Mouse (Mus musculus): ENCODE data around the gene Tmem247. TPM values are rescaled to one million over a fixed set of nuclear protein-coding genes. Genes with fewer than 3 reads are reported as not detected.
A peak's percentile ranks its signal among the peaks of the same experiment; 100 is the strongest.

The Tmem247 gene
- total RNA-seq (2015) (not detected in 2 replicates), total RNA-seq (2017) (not detected in 2 replicates)

DNA sequence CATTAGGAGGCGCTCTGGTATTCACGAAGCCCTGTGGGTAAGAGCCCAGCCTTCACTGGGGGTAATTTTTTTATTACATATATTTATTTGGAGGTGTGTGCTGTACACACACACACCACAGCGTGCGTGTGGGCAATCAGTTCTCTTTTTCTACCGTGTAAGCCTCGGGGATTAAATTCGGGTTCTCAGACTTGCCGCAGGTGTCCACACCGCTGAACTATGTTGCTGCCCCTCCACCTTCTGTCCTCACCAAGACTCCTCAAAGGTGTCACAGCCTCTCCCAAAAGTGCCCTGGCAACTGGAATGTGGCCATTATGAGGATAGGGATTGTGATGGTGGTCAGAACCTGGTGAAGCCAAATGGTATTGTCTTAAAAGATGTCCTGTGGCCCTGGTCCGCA is at the start of gene Tmem247:
Gene Tmem247 (plus strand): TSS at position 301 of the 400 bp plus-strand sequence.
- ATAC-seq (ENCODE audit: poor library complexity, severe bottlenecking), result no peak

DNA sequence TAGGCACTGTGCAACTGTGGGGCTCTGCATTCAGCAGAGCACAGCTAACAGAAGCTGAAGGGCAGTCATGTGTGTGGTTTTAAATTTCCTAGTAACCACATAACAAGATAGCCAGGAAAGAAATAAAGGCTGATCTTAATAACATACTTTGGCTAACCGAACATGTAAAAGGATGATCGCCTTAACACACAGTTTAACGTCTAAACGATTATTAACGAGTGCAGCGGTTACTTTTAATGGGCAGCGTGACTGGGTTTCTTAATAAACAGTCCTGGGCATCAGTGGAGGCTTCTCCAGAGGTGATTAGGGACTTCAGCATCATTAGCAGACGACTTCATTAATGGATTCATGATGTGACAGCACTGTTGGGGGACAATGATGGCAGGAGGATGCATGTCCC is 46.6 kb upstream of the Tmem247 start:
- no peak for ATAC-seq (ENCODE audit: poor library complexity, severe bottlenecking)

DNA sequence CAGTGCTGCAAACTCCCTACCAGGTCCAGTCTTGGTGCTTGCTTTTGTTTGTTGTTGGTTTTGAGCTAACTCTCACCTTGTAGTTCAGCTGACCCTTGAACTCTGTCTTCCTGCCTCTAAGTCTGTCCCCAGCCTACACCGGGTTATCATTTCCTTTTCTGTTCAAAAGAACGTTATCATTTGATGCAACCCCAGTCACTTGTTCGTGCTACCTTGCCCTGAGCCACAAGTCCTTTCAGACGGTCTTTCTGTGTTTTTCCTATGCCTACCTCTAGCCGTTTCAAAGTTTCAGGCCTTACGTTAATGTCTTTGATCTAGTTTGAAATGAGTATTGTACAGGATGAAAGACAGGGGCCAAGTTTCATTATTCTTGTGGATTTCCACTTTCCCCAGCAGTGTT is 44.5 kb upstream of the Tmem247 start:
- no peak for ATAC-seq (ENCODE audit: poor library complexity, severe bottlenecking)

DNA sequence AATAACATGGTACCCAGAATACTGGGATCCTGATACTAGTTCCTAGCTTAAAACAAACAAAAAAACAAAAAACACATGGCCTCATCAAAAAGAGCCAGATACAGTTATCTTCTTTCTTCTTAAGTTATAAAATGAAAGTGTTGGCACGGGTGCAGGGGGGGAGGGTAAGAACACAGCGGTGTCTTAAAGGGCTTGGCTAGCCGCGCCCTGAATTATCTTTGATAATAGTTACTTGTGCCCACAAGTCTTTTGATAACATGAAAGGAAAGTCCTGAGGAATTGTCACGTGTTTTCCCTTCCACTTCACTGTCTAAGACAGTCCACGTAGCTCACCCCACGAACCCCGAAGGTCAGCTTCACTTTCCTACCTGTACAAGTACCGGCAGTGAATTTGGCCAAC is 40.2 kb upstream of the Tmem247 start:
- ATAC-seq (ENCODE audit: poor library complexity, severe bottlenecking), result no peak

DNA sequence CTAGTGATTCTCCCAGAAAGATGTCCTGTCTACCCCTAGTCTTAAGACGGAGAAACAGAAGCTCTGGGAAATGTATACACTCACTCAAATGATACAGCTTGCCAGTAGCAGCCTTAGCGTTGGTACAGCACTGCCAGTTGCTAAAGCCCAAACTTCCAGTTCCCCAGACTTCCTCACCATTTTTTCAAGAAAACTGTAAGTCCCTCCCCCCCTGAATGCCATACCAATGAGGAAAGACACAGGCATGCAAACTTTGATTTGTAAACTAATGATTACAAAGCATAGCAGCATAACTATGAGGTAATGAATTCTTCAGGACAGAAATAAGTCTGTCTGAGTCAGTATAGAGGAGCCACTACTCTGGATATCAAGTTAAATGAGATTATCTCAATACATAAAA is 39.4 kb upstream of the Tmem247 start:
- ATAC-seq (ENCODE audit: poor library complexity, severe bottlenecking), result no peak

DNA sequence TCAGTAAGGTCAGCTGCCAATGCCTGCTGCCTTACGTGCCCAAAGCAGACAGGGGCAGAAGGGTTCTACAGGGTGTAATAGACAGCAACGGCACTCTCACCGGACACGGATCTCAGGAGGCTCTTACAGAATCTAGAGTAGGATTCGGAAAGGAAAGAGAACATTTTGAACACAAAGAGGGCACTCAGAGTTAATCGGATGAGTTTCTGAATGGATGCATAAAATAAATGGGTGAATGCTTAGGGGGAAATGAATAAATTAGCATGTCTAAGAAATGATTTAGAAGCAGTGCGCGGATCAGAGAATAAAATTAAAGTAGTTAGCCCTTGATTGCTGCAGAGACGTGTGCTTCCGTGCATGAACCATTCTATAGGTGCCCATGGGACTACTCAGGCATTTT is 37.1 kb upstream of the Tmem247 start:
- no peak for ATAC-seq (ENCODE audit: poor library complexity, severe bottlenecking)

DNA sequence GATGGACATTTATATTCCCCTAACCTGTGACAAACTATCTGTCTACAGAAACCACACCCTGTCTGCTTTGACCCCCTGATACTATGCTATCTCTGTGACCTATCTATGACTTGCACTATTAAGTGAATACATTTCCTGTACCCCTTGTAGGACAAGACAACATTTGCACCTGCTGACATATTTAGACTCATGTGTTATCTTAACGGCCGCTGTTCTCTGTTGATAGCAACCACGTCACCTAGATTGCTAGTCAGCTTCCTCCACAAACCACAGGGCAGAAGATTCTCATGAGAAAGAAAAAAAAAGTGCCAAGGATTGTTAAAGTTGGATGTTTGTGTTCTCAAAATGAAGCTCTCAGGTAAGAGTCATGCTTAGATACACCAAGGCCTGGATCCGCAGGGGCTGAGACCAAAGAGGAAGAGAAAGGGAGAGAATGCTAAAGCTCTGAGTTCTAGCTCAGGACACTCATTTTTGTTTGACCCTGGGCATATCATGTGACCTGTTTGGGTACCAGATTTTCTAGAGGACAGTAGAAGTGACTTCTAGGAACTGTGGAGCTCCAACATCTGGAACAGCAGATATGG is 36.6 kb upstream of the Tmem247 start:
- ATAC-seq (ENCODE audit: poor library complexity, severe bottlenecking), result peak; percentile 52

DNA sequence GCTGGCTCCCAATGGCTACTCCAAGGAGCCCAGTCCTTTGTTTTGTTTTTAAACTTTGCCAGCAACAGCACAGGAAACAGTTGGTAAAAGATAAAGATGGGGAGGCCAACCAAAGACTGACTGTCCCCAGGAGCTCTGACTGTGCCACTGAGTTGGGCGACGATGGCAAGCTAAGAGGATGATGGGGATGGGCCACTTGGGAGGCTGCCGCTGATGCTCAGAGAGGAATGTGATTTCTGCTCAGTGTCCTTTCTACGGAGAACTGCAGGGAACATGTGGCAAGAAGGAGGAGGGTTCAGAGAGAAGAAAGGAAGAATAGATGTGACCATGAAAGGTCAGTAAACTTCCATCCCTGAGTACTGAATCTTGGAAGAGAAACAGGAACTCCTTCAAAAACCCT is 22.0 kb upstream of the Tmem247 start:
- ATAC-seq (ENCODE audit: poor library complexity, severe bottlenecking), result no peak

DNA sequence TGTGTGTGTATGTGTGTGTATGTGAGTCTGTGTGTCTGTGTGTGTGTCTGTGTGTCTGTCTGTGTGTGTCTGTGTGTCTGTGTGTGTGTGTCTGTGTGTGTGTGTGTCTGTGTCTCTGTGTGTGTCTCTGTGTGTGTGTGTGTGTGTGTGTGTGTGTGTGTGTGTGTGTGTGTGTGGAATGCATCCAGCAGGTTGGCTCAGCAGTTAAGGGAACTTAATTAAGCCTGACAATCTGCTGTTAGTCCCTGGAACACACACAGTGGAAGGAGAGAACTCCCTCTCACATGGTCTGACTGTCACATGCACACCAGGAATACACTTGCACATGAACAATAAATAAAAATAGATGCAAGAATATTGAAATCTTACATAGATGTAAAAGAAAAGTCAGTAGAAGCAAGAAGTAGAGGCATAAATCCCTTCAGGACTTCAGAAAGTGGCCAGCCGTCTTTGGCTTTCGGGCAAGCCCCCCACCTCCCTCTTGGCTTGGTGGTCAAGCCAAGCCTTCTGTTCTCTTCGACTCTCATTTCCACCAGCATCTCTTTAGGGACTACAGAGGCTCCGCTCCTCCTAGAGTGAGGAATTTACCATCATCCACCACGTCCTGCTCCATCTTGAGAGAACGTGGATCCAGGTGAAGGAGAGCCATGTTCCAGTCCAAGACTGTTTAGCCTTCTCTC is 19.5 kb upstream of the Tmem247 start:
- no peak for ATAC-seq (ENCODE audit: poor library complexity, severe bottlenecking)

DNA sequence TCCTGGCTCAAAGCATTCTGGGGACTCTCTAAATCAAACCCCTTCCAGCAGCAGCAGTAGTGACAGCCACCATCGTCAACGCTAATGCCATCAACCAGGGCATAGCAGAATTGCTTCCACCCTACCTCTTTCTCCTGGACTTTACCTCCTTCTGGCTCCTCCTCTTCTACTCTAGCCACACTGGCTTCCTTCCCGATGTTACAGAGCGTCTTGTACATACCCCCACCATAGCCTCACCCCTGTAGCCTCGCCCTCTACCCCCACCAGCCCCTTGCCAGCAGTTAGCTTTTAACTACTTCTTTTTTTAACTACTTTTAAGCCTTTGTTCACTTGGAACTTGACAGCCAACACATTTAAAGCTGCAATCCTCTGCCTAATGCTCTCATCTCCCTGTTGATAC is 17.3 kb upstream of the Tmem247 start:
- ATAC-seq (ENCODE audit: poor library complexity, severe bottlenecking), result no peak

DNA sequence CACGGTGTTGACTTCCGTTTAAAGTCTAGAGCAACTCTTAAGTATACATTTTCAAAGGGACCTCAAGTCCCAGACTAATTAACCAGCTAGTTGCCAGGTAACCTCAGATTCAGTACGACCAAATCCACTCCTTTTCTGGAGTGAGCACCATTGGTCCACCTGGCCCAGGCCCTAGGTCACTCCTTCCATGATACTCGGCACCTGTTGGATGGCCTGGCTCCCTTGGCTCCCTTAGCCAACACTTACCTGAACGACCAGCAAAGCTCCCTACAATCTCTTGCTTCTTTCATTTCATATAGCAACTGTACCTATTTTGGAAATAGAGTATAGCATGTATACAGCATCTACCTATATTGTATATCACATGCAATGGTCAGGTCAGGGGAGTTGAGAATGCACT is 16.6 kb upstream of the Tmem247 start:
- ATAC-seq (ENCODE audit: poor library complexity, severe bottlenecking), result no peak

DNA sequence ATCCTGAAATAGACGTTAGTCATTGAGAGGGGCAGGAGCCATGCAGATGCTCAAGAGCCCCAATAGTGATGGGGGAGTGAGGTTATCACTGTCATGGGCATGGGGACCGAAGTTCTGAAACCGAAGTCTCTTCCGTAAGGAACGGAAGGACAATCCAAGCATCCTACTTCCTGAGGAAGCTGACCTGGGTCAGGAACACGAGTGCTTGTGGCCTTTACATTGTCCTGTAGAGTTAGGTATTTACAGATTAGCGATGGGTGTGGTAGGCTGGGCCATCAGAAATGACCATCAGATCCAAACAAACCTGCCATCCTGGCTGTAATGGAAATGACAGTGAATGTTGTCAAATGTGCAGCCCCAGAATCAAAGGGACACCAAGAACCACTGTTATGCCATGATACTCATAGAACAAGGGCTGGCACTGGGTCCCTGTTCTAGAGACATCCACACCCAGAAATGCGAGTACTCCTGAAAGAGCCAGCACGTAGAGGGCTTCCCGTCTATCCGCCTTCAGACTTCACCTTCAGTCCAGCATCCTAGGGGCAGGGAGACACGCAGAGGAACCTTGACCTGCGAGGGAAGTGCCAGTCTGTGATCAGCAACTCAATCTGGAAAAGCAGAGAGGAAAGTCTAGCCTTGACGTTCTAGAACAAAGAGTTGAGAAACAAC is 14.6 kb upstream of the Tmem247 start:
- ATAC-seq (ENCODE audit: poor library complexity, severe bottlenecking), result no peak

DNA sequence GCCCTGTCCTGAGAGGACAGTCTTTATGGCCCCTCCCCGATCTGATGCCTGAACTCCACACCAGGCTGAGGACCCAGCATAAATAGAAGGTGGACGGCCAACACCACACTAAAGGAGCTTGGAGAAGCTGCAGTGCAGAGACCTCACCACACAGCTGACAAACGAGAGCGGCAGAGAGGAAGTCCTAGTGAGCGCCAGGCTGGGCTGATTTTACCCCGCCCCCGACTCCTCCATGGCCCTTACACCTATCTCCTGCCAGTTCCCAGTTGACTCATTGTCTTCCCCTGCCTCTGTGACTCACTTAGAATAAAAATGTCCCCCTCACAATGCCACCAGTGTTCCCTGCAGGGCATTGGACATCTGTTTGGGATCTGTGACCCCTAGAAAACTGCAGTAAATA is 13.6 kb upstream of the Tmem247 start:
- ATAC-seq (ENCODE audit: poor library complexity, severe bottlenecking), result peak; percentile 74

DNA sequence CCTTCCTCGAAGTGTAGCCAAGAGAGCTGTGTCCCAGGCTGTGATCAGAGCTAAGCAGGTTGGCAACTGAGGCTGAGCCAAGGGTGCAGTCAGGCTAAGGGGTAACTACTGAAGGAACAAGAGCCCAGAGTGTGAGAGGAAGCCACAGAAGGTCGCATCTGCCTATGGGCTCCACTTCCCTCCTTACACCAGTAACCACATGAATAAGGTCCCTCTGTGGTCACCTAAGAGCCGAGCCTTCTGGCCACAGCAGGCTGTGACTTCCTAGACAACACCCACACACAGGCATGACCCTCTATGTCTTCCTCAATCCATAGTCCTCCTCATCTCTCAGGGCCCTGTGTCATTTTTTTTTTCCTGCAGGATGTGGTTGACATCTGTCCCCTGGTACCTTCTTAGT is 12.9 kb upstream of the Tmem247 start:
- ATAC-seq (ENCODE audit: poor library complexity, severe bottlenecking), result peak; percentile 79

DNA sequence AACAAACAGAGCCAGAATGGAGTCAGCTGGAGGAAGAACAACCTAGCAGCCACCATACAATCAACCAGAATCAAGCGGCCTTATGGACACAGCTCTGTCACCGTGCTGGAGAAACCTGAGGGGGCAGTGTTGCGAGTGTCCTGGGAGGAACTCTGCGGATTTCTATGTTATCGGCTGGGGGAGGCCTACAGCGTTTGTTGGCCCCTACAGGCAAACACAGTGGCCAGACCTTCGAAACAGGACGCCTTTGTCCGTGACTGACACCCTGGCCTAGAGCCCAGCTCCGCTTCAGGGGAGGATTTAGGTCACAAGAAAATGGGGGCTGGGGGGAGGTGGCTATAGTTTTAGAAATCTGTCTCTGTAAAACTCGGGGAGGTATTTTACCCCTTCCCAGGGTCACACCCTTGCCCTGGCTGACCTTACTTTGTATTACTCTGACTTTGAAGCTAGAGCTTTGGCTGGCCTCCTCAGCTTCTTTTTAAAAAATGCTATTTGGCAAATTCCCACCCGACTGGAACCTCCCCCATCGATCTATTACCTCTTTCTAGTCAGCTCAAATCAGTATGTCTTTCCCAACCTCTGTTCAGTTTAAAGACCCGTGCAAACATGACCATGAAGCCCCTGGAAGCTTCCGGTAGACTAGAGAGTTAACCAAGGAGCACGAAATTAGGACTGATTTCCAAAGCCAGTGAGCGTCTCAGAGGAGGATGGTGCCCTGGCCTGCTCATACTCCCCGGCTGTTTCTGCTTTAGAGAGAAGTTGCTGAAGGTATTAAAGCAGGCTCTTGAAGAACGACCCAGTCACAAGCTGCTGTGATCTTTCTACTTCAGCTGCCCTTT is 11.6 kb upstream of the Tmem247 start:
- no peak for ATAC-seq (ENCODE audit: poor library complexity, severe bottlenecking)

DNA sequence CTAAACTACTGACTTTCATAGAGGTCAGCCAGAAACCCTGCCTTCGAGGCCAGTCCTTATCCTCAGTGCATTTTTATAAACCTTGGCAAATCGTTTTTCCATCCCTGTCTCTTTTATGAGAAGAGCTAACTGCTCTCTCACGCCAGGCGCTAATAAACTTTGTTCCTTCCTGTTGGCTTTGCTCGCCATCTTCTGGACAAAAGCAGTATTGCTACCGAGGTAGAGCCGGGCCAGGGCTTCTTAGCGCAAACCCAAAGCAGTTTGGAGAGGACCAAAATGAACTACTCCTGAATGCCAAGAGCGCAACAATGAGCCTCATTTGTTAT is 11.0 kb upstream of the Tmem247 start:
- ATAC-seq (ENCODE audit: poor library complexity, severe bottlenecking), result peak; percentile 62

DNA sequence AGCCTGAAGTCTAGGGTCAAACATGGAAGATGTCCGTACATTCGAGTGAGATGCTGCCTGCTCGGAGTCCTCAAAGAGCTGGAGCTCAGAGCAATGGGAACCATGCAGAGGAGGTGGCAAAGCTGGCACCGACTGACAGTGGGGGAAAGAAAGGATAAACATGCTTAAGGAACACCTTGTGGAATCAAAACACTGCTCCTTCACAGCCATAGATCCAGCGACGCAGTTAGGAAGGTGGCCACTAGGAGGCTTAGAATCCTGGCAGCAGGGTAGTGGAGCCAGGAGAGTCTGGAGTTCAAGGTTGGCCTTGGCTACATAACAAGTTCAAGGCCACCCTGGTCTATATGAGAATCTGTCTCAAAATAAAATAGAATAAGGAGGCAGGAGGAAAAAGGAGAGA is 10.5 kb upstream of the Tmem247 start:
- no peak for ATAC-seq (ENCODE audit: poor library complexity, severe bottlenecking)

DNA sequence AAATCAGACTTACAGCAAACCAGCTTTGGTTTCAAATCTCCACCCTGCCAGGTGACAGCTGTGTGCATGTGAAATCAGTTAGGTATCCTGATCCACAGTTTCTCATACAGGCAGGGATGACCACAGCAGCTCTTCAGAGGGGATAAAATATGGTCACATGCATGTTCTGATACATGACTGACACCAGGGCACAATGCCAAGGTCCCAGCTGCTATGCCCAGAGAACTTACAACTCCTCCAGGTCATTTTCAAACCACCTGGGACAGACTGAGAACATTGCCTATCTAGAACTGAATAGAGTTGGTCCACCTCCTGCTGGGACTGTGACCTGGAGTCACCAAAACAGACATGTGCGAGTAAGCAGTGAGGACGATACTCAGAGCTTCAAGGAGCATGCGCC is 10.1 kb upstream of the Tmem247 start:
- no peak for ATAC-seq (ENCODE audit: poor library complexity, severe bottlenecking)

DNA sequence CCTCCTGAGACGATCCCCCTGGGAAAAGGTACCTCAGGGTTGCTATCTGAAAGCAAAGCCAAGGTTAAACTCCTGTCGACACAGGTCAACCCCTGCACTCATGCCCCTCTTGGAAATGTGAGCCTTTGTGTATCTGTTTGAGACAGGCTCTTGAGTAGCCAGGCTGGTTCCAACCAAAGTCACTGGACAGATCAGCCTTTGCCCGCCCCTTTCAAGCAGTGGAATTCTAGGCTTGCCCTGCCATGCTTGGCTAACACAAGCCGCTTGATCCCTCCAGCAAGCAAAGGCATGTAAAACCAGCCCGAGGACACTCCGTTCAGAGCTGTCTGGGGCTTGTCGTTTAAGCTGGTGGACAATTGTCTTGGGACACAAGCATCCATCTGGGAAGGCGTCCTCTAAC is 8.8 kb upstream of the Tmem247 start:
- no peak for ATAC-seq (ENCODE audit: poor library complexity, severe bottlenecking)

DNA sequence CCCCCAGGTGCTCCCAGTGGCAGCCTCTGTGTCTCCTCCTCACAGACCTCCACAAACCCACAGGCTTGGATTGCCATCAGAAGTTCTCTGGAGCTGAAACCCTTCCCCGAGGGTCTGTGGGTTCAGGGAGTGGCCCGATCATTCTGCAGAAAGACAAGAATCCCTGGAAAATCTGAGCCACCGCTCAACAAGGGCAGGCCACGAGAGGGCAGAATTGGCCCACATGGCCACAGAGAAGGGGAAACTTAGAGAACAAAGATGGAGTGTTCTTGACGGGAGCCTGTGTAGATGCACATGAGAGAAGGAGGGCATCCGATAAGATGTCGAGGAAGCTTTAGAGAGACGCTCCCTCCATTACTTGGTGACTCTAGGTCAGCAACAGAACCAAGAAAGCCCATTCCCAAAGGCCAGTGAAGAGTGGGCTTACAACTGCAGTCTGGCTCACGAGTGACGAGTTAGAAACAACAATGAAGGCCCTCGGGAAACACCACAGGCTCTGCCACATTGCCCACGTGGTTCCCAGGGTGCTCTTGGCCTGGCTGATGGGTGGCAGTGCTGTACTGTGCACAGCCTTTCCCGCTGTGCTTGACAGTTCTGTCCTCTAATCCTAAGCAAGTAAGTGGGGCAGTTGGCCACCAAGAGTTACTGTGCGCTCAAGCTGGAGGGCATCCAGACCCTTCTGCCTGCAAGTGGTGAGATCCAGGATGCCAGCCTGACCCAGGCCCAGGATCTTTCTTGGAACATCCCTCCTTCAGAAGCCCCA is 7.2 kb upstream of the Tmem247 start:
- ATAC-seq (ENCODE audit: poor library complexity, severe bottlenecking), result no peak

DNA sequence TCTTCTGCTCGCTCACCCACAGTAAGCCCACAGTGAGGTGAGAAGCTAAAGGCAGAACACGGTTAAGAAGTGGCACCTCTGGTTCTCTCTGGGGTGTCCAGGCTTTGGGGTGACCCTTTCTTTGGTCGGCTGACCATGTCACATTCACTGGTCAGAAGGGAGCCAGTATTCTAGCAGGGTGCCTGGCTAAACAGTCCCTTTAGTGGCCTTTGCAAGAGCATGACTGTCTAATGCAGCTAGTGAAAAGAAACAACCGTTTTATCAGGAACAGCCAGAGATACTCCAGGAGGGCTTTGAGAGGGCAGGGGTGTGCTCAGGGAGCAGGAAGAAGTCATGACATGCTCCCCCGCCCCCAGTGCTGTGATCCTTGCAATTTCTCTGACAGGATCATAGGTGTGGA is 5.9 kb upstream of the Tmem247 start:
- ATAC-seq (ENCODE audit: poor library complexity, severe bottlenecking), result no peak
